Mouse (Mus musculus) heart, adult 8-10 months (tissue): Measurements from ENCODE around the gene Camkv. TPM values are rescaled to one million over a fixed set of nuclear protein-coding genes. Genes with fewer than 3 reads are reported as not detected.

ENCODE experiments used
- DNase-seq: peaks from one replicate; pipeline ENCODE4 v3.0.0; 2022; ENCODE audit warnings: low spot score
- total RNA-seq, 4 experiments: library from RNA; stranded (reverse); gene quantifications; 2 replicates each; pipeline ENCODE4 v1.2.4; 2022

Camkv gene
- total RNA-seq, 4 experiments from 2014 or later, result 0.16 to 0.66 TPM; not detected in 2

DNA sequence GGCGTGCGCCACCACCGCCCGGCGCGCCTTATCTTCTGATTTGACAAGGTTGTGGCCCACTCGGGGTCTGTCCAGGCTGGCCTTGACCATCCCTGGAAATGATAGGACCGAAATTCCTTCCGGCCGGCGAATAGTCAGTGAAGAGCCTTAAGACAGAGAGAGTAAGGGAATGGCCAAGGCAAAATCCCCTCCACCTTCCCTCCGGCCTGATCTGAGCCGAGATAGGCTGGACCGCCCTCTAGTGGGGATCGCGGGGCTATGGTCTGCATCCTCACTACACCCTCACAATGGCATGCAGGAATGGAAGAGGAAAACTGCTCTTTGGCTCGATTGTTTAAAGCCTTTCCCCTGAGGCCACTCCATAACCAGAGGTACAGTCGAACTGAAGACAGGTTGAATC lies 50.9 kb downstream of the Camkv start:
- DNase-seq, result peak; percentile 86

DNA sequence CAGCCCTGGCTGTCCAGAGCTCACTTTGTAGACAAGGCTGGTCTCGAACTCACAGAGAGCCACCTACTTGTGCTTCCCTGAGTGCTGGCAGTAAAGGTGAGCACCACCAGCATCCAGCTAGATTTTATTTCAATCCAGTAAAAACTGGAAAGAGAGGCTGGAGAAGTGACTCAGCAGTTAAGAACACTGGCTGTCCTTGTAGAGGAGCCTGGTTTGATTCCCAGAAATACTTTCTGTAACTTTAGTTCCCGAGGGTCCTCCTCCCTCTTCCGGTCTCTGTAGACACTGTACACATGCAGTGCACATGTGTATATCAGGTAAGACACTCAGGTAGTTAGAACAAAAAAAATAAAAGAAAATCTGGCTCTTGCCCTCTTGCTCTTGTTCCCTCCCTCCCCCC lies 52.5 kb downstream of the Camkv start:
- DNase-seq, result no peak

DNA sequence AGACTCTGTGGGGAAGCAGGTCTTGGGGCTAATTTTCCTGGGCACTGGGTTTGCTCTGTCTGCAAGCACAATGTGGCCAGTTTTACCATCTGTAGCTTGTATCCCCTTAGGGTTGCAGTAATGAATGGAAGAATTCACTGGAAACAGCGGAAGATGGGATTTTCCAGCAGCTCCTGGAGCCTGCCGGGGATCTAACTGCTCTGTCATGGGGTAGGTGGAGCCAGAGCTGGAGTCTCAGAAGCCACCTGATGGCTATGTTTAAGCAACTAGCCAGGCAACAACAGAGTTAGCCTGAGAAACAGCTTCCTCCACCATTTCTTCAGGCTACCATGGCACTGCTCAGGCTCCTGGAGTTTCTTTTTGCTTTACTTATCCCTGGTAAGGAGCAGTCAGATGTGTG lies 56.7 kb downstream of the Camkv start, which contains the start of gene Cdhr4:
TSS of gene Cdhr4 (plus strand) at position 301 of the 400 bp plus-strand sequence.
- no peak for DNase-seq

DNA sequence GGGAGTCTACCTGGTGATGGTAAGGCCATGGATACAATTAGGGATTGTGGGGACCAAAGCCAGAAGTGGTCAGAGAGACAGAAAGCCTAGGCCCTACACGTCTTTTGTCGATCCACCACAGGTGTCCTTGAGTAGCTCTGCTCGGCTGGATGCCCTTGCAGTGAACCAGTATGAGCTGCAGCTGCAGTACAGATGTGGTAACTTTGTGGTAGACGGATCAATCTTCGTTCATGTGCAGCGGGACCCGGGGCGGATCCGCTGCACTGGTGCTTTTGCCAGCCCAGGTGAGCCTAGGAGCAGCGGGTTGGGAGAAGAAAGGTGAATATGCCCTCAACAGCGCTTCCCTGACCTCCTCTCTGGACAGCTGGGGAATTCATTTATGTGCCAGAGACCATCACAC lies 57.5 kb downstream of the Camkv start:
- no peak for DNase-seq

DNA sequence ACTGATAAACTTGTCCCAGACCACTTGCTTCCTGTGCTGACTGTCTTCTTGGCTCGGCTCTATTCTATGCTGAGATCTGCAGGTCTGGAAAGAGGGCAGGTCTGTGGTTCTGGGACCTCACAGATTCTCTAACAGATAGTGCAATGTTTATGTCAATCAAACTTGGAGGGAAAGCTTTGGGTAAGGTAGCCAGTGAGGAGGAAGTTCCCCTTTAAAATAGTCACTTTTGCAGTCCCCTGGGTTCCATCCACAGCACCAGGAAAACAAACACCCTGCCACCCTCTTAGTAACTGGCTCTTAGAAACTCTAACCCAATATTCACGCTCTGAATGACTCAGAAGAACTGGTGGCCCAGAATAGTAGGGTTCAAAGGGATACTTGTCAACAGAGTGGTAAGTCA lies 59.0 kb downstream of the Camkv start:
- no peak for DNase-seq

DNA sequence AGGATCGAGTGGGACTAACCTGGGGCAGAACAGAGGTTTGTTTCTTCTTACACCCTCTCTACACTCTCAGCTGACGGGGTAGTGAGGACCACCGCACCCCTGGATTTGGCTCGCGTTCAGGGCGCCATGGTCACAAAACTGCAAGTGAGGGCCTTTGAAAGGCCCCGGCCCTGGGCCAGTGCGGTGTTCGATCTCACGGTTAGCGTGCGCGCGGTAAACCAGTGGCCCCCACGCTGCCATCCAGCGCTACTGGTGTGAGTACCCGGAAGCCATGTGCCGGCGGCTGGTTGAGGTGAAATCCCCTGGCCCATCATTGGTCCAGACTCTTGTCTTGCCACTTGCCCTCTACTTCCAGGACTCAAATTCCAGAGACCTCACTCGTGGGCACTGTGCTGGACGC lies 60.0 kb downstream of the Camkv start:
- no peak for DNase-seq

DNA sequence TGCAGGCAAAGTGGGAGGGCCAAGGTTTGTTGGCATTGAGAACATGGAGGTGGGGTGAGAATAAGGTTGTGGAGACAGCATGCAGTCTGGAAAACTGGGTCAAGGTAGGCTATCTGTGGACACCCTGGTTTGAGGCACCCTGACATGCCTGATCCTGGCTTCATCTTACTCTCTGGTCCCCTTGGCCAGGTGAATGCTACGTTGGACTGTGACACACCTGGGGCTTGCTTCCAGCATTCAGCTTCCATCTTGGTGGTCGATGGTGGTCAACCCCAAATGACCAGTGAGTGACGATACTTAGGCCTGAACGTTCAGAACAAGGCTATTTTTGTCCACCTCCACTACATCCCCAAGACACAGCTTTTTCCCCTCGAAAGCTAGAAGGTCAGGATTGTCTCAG lies 60.6 kb downstream of the Camkv start, which contains the start of gene Gm20662:
TSS of gene Gm20662 (plus strand) at position 301 of the 400 bp plus-strand sequence.
- no peak for DNase-seq

Other genes with a start within 250 kb of the Camkv start
- gene Sema3f, start 225.2 kb upstream of the Camkv start, total RNA-seq, result 10 to 100 TPM; 11.9 to 16.5 (median 14.3) TPM
- 10 to 100 TPM; 34.0 to 45.4 (median 39.7) TPM for gene Rbm5, start 164.7 kb upstream of the Camkv start, total RNA-seq
- 10 to 100 TPM; 24.8 to 31.0 (median 27.6) TPM for gene Rbm6, start 62.4 kb upstream of the Camkv start, total RNA-seq
- gene Mon1a, start 47.5 kb upstream of the Camkv start, total RNA-seq, result 10 to 100 TPM; 10.8 to 12.2 (median 11.9) TPM
- gene Mst1r, start 28.8 kb upstream of the Camkv start, total RNA-seq, result 1 to 10 TPM; 1.3 to 3.7 (median 2.1) TPM
- gene Actl11, start 7.2 kb upstream of the Camkv start, total RNA-seq, result not detected
- gene Traip, start 14.5 kb downstream of the Camkv start, total RNA-seq, result 1 to 10 TPM in 1 of 4 experiments, under 1 TPM in 3; 0.33 to 1.6 (median 0.80) TPM
- gene Uba7, start 39.8 kb downstream of the Camkv start, total RNA-seq, result 10 to 100 TPM in 3 of 4 experiments, 1 to 10 TPM in 1; 8.8 to 20.8 (median 13.5) TPM
- under 1 TPM in 1 of 4 experiments, not detected in 3; 0.25 TPM for gene Gm20661, start 47.4 kb downstream of the Camkv start, total RNA-seq
- 1 to 10 TPM; 6.0 to 9.5 (median 9.0) TPM for gene Inka1, start 50.2 kb downstream of the Camkv start, total RNA-seq
- under 1 TPM in 3 of 4 experiments, not detected in 1; 0.17 to 0.41 (median 0.19) TPM for gene Cdhr4, start 56.8 kb downstream of the Camkv start, total RNA-seq
- not detected for gene Gm20662, start 60.7 kb downstream of the Camkv start, total RNA-seq
- gene Ip6k1, start 66.8 kb downstream of the Camkv start, total RNA-seq, result 10 to 100 TPM; 32.4 to 54.1 (median 41.1) TPM
- 1 to 10 TPM; 7.3 to 9.6 (median 9.0) TPM for gene Gmppb, start 113.6 kb downstream of the Camkv start, total RNA-seq
- gene Amigo3, start 117.5 kb downstream of the Camkv start, total RNA-seq, result 1 to 10 TPM; 1.3 to 3.1 (median 1.6) TPM
- gene Mst1, start 144.8 kb downstream of the Camkv start, total RNA-seq, result under 1 TPM in 1 of 4 experiments, not detected in 3; 0.14 TPM
- gene Rnf123, start 147.7 kb downstream of the Camkv start, total RNA-seq, result 100 to 1,000 TPM; 103 to 132 (median 110) TPM
- 10 to 100 TPM; 38.5 to 49.0 (median 44.9) TPM for gene Apeh, start 158.9 kb downstream of the Camkv start, total RNA-seq